Mouse (Mus musculus): ENCODE data around the gene Ccl11. TPM values are rescaled to one million over a fixed set of nuclear protein-coding genes. Genes with fewer than 3 reads are reported as not detected.

Ccl11 gene
- polyA plus RNA-seq, 1 experiment from 2014 or later = not detected

DNA sequence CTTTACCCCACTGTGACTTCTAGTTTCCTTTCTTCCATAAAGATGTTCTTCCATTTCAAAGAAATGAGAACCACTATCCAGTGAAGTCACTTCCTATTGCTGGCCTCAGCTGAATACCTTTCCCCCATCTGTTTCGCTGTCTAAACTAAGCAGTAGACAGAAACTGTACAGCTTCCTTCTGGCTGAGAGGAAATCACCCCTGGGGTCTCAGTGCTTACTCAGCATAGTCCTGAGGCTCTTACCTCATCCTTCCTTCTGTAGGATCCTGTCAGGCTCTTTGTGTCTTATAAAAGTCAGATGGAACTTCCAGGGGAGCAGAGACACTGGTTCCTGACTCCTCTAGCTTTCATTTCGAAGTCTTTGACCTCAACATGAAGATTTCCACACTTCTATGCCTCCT lies 43.9 kb downstream of the Ccl11 start, which contains the start of gene Ccl12:
Gene Ccl12, plus strand, starts transcription at position 317 of the 400 bp plus-strand sequence.
- no peak within 1 kb of the TSS for H3K9ac ChIP-seq (replicated peaks; ENCODE audit: low read length)
- no peak within 1 kb of the TSS for H3K27ac ChIP-seq (replicated peaks; ENCODE audit: low read depth, low read length)
- H3K4me3 ChIP-seq (replicated peaks; ENCODE audit: low read depth, low read length) = no peak within 1 kb of the TSS
- H3K4me1 ChIP-seq (ENCODE audit: control insufficient read depth, insufficient read depth, low read length) = no peaks in the 10 kb centered on the region
- H3K9me3 ChIP-seq (ENCODE audit: control insufficient read depth, low read length) = no peaks in the 10 kb centered on the region; the same call in 1 of the 2 replicates
- H3K4me2 ChIP-seq (ENCODE audit: low read length) = no peak within 1 kb of the TSS
- DNase-seq (no peak), ATAC-seq (ENCODE audit: low FRiP score, low TSS enrichment) (no peak)
- no peaks in the 10 kb centered on the region for H3K36me3 ChIP-seq (ENCODE audit: control insufficient read depth, insufficient read depth, low read length)
- WGBS = 70% methylated on average over 2 of the region's 2 CpGs
- H3K27me3 ChIP-seq (ENCODE audit: control insufficient read depth, insufficient read depth, low read length) = no peaks in the 10 kb centered on the region

DNA sequence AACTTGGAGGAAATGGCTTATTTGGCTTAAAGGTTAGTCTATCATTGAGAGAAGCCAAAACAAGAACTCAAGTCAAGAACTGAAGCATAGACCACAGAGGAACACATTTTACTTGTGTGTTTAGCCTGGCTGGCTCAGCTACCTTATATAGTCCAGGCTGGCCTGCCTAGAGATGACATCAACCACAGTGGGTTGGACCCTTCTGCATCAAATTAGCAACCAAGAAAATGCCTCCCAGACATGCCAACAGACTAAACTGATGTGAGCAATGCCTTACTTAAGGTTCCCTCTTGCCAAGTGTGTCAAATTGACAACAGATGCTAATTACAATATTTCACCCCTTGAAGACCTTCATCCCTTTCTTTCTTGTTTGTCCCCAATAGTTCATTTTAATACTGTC lies 52.0 kb downstream of the Ccl11 start:
- no peaks in the 10 kb centered on the region for H3K4me1 ChIP-seq (ENCODE audit: control insufficient read depth, insufficient read depth, low read length)
- H3K9ac ChIP-seq (replicated peaks; ENCODE audit: low read length) = no peak overlapping the region
- no peak overlapping the region for H3K4me2 ChIP-seq (ENCODE audit: low read length)
- no peak overlapping the region for H3K27ac ChIP-seq (replicated peaks; ENCODE audit: low read depth, low read length)
- no peaks in the 10 kb centered on the region for H3K36me3 ChIP-seq (ENCODE audit: control insufficient read depth, insufficient read depth, low read length)
- H3K27me3 ChIP-seq (ENCODE audit: control insufficient read depth, insufficient read depth, low read length) = no peaks in the 10 kb centered on the region
- H3K4me3 ChIP-seq (replicated peaks; ENCODE audit: low read depth, low read length) = no peak overlapping the region
- no peaks in the 10 kb centered on the region; the same call in 1 of the 2 replicates for H3K9me3 ChIP-seq (ENCODE audit: control insufficient read depth, low read length)
- ATAC-seq (ENCODE audit: low FRiP score, low TSS enrichment) = no peak
- DNase-seq = no peak

DNA sequence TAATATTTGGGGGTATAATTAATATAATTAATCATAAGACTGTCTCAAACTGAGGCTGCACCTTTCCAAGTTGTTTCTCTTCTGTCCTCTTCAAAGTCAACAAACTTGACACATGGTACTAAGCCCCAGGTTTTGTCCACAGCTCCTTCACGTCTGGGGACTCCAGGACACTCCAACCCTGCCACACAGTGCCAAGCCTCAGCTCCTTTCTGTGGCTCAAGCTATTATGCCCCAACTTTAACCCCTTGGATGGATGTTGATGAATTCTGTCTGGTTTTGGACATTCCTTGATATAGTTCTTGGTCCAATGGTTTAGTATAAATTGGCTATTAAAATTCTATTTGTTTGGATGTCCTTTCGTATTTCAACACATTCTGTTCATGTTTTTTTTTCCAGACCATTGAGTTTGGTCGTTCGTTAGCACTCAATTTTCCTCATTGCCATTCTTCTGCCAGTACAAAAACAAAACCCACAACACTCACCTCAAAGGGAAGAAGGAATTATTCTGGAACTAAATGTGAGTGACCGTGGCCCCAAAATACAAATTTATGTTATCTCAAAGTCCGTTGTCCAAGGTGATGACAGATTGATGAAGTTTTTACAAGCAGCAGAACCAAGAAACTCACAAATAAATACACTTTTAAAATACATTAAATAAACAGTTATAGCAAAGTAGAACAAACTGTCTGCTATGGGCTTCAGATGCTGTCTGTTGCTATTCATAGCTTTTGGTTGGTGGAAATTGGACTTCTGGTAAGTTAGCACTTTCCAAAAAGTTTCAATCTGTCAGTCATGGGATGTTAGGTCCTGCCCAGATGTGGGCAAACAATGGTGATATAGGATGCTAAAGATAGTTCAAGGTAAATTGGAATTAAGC lies 53.0 kb downstream of the Ccl11 start:
- 85% methylated on average over 6 of the region's 6 CpGs for WGBS
- Histone ChIP-seq H3K27ac (replicated peaks; ENCODE audit: low read depth, low read length) (no peak overlapping the region), H3K27me3 (ENCODE audit: control insufficient read depth, insufficient read depth, low read length) (no peaks in the 10 kb centered on the region), H3K36me3 (ENCODE audit: control insufficient read depth, insufficient read depth, low read length) (no peaks in the 10 kb centered on the region), H3K4me3 (replicated peaks; ENCODE audit: low read depth, low read length) (no peak overlapping the region), H3K4me1 (ENCODE audit: control insufficient read depth, insufficient read depth, low read length) (no peaks in the 10 kb centered on the region), H3K9me3 (ENCODE audit: control insufficient read depth, low read length) (no peaks in the 10 kb centered on the region), H3K9ac (replicated peaks; ENCODE audit: low read length) (no peak overlapping the region), H3K4me2 (ENCODE audit: low read length) (no peak overlapping the region)
- DNase-seq (no peak), ATAC-seq (ENCODE audit: low FRiP score, low TSS enrichment) (no peak)

Other genes starting within 250 kb of the Ccl11 start
- 0.64 and 0.73 TPM in 2 replicates for gene 5530401A14Rik, start 197.2 kb upstream of the Ccl11 start, polyA plus RNA-seq (2014; fragmentation: Nextera tagmentation; extraction: Ambion mirVana)
- gene Asic2, start 89.4 kb upstream of the Ccl11 start, polyA plus RNA-seq (2014; fragmentation: Nextera tagmentation; extraction: Ambion mirVana) = 8.7 and 11.4 TPM in 2 replicates
- gene Ccl2, start 22.3 kb upstream of the Ccl11 start, polyA plus RNA-seq (2014; fragmentation: Nextera tagmentation; extraction: Ambion mirVana) = 3.6 TPM in 1 of 2 replicates, not detected in the other
- gene Gm17268, start 19.3 kb upstream of the Ccl11 start, polyA plus RNA-seq (2014; fragmentation: Nextera tagmentation; extraction: Ambion mirVana) = not detected in 2 replicates
- gene Ccl7, start 12.1 kb upstream of the Ccl11 start, polyA plus RNA-seq (2014; fragmentation: Nextera tagmentation; extraction: Ambion mirVana) = 1.9 TPM in 1 of 2 replicates, not detected in the other
- 6.2 TPM in 1 of 2 replicates, not detected in the other for gene Ccl12, start 44.0 kb downstream of the Ccl11 start, polyA plus RNA-seq (2014; fragmentation: Nextera tagmentation; extraction: Ambion mirVana)
- not detected in 2 replicates for gene Ccl8, start 57.4 kb downstream of the Ccl11 start, polyA plus RNA-seq (2014; fragmentation: Nextera tagmentation; extraction: Ambion mirVana)
- gene Ccl1, start 247.9 kb downstream of the Ccl11 start, polyA plus RNA-seq (2014; fragmentation: Nextera tagmentation; extraction: Ambion mirVana) = 1.1 and 1.3 TPM in 2 replicates